Mouse (Mus musculus) heart, embryonic 10.5 days (tissue): ENCODE measurements around the gene Golph3. TPM values are rescaled to one million over a fixed set of nuclear protein-coding genes. Genes with fewer than 3 reads are reported as not detected.

ENCODE experiments used
- DNase-seq: peaks from one replicate; pipeline ENCODE4 v3.0.0-alpha.2; 2017; ENCODE audit warnings: low spot score
- H3K27ac ChIP-seq: fragments of 300-500 bp; sonication (generic); 2 replicates; pipeline ENCODE4 v1.5.1; 2016; ENCODE audit warnings: mild to moderate bottlenecking
- H3K27me3 ChIP-seq: fragments of 300-500 bp; sonication (generic); 2 replicates; pipeline ENCODE4 v1.6.1; 2016; ENCODE audit warnings: mild to moderate bottlenecking; ENCODE audit not compliant: poor library complexity, insufficient read depth, severe bottlenecking
- H3K36me3 ChIP-seq: fragments of 300-500 bp; sonication (generic); 2 replicates; pipeline ENCODE4 v1.6.1; 2016; ENCODE audit warnings: mild to moderate bottlenecking, moderate library complexity
- H3K4me1 ChIP-seq: fragments of 300-500 bp; sonication (generic); 2 replicates; pipeline ENCODE4 v1.6.1; 2016; ENCODE audit warnings: mild to moderate bottlenecking
- H3K4me3 ChIP-seq: fragments of 300-500 bp; sonication (generic); 2 replicates; pipeline ENCODE4 v1.5.1; 2016; ENCODE audit warnings: mild to moderate bottlenecking, moderate library complexity
- H3K9me3 ChIP-seq: fragments of 300-500 bp; sonication (generic); 2 replicates; pipeline ENCODE4 v1.6.1; 2016; ENCODE audit warnings: mild to moderate bottlenecking, moderate library complexity
- WGBS: fragments of 180-500 bp; shearing (Covaris S2); methylation state at CpG from one replicate; pipeline ENCODE4 v1.1.7; 2016; 5-methylcytosine and 5-hydroxymethylcytosine counted together
- polyA plus RNA-seq: library from polyadenylated mRNA; unstranded; fragments of >200 nt; fragmentation: Nextera tagmentation; extraction: Ambion mirVana; gene quantifications from 2 replicates; pipeline ENCODE4 v1.2.1, GENCODE M21; 2016

Golph3 gene
- polyA plus RNA-seq: 64.5 and 73.9 TPM in 2 replicates

- Histone ChIP-seq H3K9me3 (no peaks in the 10 kb centered on the region), H3K27me3 (0 out of 2 replicates have a peak, but pooled peaks cover 7% of the 10 kb centered on the region), H3K36me3 (peaks cover 6% of the 10 kb centered on the region; the same call in 1 of the 2 replicates), H3K4me3 (peak within 1 kb of the TSS; percentile 96), H3K4me1 (peaks cover 14% of the 10 kb centered on the region), H3K27ac (peak within 1 kb of the TSS; percentile 97)
- DNase-seq: peak; percentile 96
- under 1% methylated on average over 74 of the region's 74 CpGs for WGBS
These were observed at the start of gene Golph3 for GRCm38 (mm10) chr15:12321091-12321787. Gene Golph3, plus strand, starts transcription at chr15:12321450.

DNA sequence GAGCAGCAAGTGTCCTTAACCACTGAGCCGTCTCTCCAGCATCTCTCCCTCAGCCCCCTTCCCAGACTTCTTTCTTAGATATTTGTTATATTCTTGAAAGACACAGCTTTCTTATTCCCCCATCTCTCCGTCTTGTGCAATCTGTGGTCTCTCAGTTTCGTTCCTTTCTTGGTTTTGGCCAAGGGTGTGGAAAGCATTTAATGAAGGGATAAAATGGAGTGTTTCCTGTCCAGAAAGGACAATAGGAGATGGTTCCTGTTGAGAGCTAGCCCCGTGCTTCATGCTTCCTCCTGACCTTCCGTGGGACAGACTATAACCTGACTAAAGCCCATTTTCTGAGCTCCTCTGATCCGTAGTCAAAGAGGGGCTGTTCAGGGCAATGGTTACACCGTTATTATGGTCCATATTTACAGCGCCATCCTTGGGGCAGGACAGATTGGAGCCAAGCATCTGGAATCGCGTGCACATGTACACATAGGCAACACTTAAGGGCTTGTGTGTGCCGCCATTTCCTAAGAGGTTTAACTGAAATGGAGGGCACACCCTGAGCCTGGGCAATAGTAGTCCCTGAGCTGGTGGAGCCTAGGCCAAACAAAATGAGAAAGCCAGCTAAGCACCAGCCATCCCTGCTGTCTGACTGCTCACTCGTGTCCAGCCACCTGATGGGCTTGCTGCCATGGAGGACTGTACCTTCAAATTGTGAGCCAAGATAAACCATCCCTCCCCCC is 47.8 kb upstream of the Golph3 start:
- Histone ChIP-seq H3K9me3 (no peaks in the 10 kb centered on the region), H3K36me3 (peaks cover 23% of the 10 kb centered on the region), H3K4me3 (no peak overlapping the region), H3K27ac (no peak overlapping the region), H3K27me3 (no peaks in the 10 kb centered on the region), H3K4me1 (no peaks in the 10 kb centered on the region; the same call in 1 of the 2 replicates)
- WGBS: 80% methylated on average over 12 of the region's 12 CpGs
- no peak for DNase-seq

DNA sequence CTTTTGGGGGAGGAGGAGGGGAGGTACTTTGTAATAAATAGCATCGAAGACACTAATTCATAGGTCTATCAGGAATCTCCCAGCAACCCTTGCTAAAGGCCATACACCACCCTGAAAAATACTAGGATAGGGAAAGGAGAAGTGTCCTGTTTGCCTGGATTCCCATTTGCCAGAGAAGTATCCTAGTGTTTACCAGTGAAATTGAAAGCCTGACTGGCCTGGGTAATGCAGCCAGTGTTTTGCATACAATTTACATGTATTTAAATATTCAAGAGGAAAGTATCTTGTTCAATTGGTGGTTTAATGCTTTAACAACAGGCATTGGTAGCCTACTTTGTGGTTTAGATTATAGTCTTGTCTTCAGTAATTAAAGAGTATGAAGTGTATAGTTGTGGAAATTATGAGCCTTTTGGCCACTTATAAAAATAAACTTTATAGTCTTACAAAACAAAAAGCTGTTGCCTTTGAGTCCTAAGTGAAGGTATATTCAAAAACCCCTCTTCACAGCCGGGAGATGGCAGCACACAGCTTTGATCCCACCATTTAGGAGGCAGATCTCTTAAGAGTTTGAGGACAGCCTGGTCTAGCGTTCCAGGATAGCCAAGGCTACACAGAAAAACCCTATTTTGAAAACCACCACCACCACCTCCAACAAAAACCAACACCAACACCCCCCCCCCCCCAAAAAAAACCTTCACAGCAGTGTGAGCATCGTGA is 47.0 kb upstream of the Golph3 start:
- WGBS: 60% methylated on average over 4 of the region's 4 CpGs
- H3K36me3 ChIP-seq: peaks cover 16% of the 10 kb centered on the region
- H3K9me3 ChIP-seq: no peaks in the 10 kb centered on the region
- H3K27me3 ChIP-seq: no peaks in the 10 kb centered on the region
- H3K4me1 ChIP-seq: no peaks in the 10 kb centered on the region; the same call in 1 of the 2 replicates
- H3K4me3 ChIP-seq: no peak overlapping the region
- no peak for DNase-seq
- H3K27ac ChIP-seq: no peak overlapping the region

DNA sequence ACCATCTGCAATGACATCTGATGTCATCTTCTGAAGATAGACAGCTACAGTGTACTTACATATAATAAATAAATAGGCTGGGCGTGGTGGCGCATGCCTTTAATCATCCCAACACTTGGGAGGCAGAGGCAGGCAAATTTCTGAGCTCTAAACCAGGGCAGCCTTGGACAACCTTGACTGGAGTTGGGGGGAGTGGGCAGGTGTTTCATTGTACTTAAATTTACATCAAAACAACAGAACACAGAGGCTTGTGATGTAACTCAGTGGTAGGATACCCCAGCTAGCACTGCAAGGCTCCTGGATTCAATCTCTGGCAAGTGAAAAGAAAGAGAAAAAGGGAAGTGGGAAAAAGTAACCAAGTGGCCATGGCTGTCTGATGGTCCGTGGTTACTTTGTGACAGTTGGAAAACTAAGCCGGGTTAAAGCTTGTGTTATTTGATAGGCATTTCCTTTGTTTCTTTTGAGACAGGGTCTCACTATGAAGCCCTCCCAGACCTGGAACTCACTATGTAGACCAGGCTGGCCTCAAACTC is 46.1 kb upstream of the Golph3 start:
- H3K27ac ChIP-seq: no peak overlapping the region
- no peaks in the 10 kb centered on the region for H3K27me3 ChIP-seq
- H3K4me3 ChIP-seq: no peak overlapping the region
- no peak for DNase-seq
- H3K9me3 ChIP-seq: no peaks in the 10 kb centered on the region
- H3K4me1 ChIP-seq: no peaks in the 10 kb centered on the region; the same call in 1 of the 2 replicates
- WGBS: 78% methylated on average over 4 of the region's 4 CpGs
- H3K36me3 ChIP-seq: peaks cover 7% of the 10 kb centered on the region

- WGBS: 93% methylated on average over 1 of the region's 1 CpGs
- Histone ChIP-seq H3K4me3 (no peak overlapping the region), H3K9me3 (no peaks in the 10 kb centered on the region), H3K27me3 (no peaks in the 10 kb centered on the region), H3K4me1 (0 out of 2 replicates have a peak, but pooled peaks cover 2% of the 10 kb centered on the region), H3K36me3 (no peaks in the 10 kb centered on the region), H3K27ac (no peak overlapping the region)
- no peak for DNase-seq
These were observed 41.4 kb upstream of the Golph3 start for GRCm38 (mm10) chr15:12279816-12280215.

- Histone ChIP-seq H3K4me1 (0 out of 2 replicates have a peak, but pooled peaks cover 3% of the 10 kb centered on the region), H3K27ac (no peak overlapping the region), H3K9me3 (no peaks in the 10 kb centered on the region), H3K27me3 (no peaks in the 10 kb centered on the region), H3K36me3 (no peaks in the 10 kb centered on the region), H3K4me3 (no peak overlapping the region)
- DNase-seq: no peak
- 74% methylated on average over 6 of the region's 6 CpGs for WGBS
These were observed 36.3 kb upstream of the Golph3 start for GRCm38 (mm10) chr15:12284794-12285534.

DNA sequence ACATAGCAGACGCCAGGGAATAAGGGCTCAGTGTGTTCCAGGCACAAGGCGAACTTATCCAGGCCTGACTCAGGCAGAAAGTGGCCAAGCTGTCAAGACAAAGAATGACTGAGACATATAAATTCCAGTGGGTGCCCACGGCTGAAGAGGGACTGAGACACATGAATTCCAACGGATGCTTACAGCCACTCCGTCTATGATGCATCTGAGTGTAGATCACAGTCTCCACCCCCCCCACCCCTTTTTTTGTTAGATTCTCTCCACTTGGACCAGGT is 35.8 kb upstream of the Golph3 start:
- H3K4me3 ChIP-seq: no peak overlapping the region
- H3K9me3 ChIP-seq: no peaks in the 10 kb centered on the region
- no peak for DNase-seq
- WGBS: 76% methylated on average over 5 of the region's 5 CpGs
- 0 out of 2 replicates have a peak, but pooled peaks cover 3% of the 10 kb centered on the region for H3K4me1 ChIP-seq
- H3K27ac ChIP-seq: no peak overlapping the region
- no peaks in the 10 kb centered on the region for H3K27me3 ChIP-seq
- H3K36me3 ChIP-seq: no peaks in the 10 kb centered on the region

GRCm38 (mm10) chr15:12290330-12290729 is 30.9 kb upstream of the Golph3 start:
- H3K4me1 ChIP-seq: no peaks in the 10 kb centered on the region
- no peak overlapping the region for H3K4me3 ChIP-seq
- no peaks in the 10 kb centered on the region for H3K9me3 ChIP-seq
- no peak overlapping the region for H3K27ac ChIP-seq
- no peaks in the 10 kb centered on the region for H3K36me3 ChIP-seq
- WGBS: 73% methylated on average over 7 of the region's 7 CpGs
- no peak for DNase-seq
- H3K27me3 ChIP-seq: no peaks in the 10 kb centered on the region

GRCm38 (mm10) chr15:12291757-12292156 is 29.5 kb upstream of the Golph3 start:
- no peak for DNase-seq
- Histone ChIP-seq H3K27ac (no peak overlapping the region), H3K4me1 (no peaks in the 10 kb centered on the region), H3K4me3 (no peak overlapping the region), H3K9me3 (no peaks in the 10 kb centered on the region), H3K27me3 (no peaks in the 10 kb centered on the region), H3K36me3 (no peaks in the 10 kb centered on the region)
- 76% methylated on average over 2 of the region's 2 CpGs for WGBS

DNA sequence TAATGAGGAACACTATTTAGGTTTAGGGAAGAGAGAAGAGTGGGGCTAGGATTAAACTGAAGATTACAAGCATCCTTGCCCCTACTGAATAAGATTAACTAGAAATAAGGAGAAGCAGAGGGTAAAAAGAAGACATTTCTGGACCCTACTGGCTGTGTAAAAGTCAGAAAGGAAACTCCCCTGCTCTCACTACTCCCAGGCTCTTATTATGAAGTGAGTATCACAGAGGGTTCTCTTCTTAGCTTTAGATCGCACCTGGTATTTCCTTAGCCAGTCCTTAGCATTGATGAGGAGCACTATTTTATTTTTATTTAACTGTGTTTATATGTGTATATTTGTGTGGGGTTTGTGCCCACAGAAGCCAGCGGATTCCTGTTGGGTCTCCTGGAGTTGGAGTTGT is 25.0 kb upstream of the Golph3 start:
- no peaks in the 10 kb centered on the region for H3K36me3 ChIP-seq
- H3K4me3 ChIP-seq: no peak overlapping the region
- DNase-seq: no peak
- no peak overlapping the region for H3K27ac ChIP-seq
- H3K9me3 ChIP-seq: no peaks in the 10 kb centered on the region
- 59% methylated on average over 2 of the region's 2 CpGs for WGBS
- no peaks in the 10 kb centered on the region for H3K4me1 ChIP-seq
- no peaks in the 10 kb centered on the region for H3K27me3 ChIP-seq

GRCm38 (mm10) chr15:12298231-12298737 is 23.0 kb upstream of the Golph3 start:
- H3K4me3 ChIP-seq: no peak overlapping the region
- no peak for DNase-seq
- H3K4me1 ChIP-seq: no peaks in the 10 kb centered on the region
- no peaks in the 10 kb centered on the region for H3K36me3 ChIP-seq
- no peaks in the 10 kb centered on the region for H3K9me3 ChIP-seq
- H3K27ac ChIP-seq: no peak overlapping the region
- WGBS: 85% methylated on average over 7 of the region's 7 CpGs
- no peaks in the 10 kb centered on the region for H3K27me3 ChIP-seq

DNA sequence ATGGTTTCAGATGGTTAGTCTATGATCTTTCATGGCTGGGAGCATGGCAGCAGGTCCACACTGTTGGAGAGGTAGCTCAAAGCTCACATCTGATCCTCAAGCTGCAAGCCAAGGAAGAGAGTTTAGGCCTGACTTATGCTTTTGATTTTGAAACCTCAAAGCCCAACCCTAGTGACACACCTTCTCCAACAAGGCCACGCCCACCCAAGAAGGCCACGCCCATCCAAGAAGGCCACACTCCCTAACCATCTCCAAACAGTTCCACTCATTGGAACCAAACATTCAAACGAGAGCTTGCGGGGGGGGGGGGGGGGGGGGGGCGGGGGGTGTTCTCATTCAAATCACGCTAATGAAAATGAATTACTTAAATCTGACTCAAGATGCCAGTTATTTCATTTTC is 19.5 kb upstream of the Golph3 start:
- no peaks in the 10 kb centered on the region for H3K9me3 ChIP-seq
- no peak for DNase-seq
- H3K4me3 ChIP-seq: no peak overlapping the region
- H3K27ac ChIP-seq: no peak overlapping the region
- peaks cover 5% of the 10 kb centered on the region; the same call in 1 of the 2 replicates for H3K4me1 ChIP-seq
- H3K27me3 ChIP-seq: no peaks in the 10 kb centered on the region
- H3K36me3 ChIP-seq: no peaks in the 10 kb centered on the region
- WGBS: 71% methylated on average over 6 of the region's 6 CpGs
